Mouse (Mus musculus) liver, embryonic 15.5 days (tissue): ENCODE measurements around the gene Neurl1a. TPM values are rescaled to one million over a fixed set of nuclear protein-coding genes. Genes with fewer than 3 reads are reported as not detected.

ENCODE experiments used
- ATAC-seq: fragments of 200-750 bp; cut with Nextera tagmentation; 2 replicates; pipeline ENCODE4 v1.8.0; 2017; ENCODE audit warnings: moderate number of reproducible peaks, mild to moderate bottlenecking, moderate library complexity; ENCODE audit not compliant: insufficient read depth
- H3K27ac ChIP-seq: fragments of 300-500 bp; sonication (generic); replicated peaks from 2 replicates; pipeline ENCODE4 v1.5.1; 2015; ENCODE audit warnings: mild to moderate bottlenecking, inconsistent platforms
- H3K27me3 ChIP-seq: fragments of 300-500 bp; sonication (generic); 2 replicates; pipeline ENCODE4 v1.6.1; 2015; ENCODE audit warnings: mild to moderate bottlenecking, inconsistent platforms
- H3K36me3 ChIP-seq: fragments of 300-500 bp; sonication (generic); replicated peaks from 2 replicates; pipeline ENCODE4 v1.6.1; 2015; ENCODE audit warnings: moderate library complexity, mild to moderate bottlenecking, inconsistent platforms
- H3K4me1 ChIP-seq: fragments of 300-500 bp; sonication (generic); replicated peaks from 2 replicates; pipeline ENCODE4 v1.6.1; 2015; ENCODE audit warnings: inconsistent platforms
- H3K4me2 ChIP-seq: fragments of 300-500 bp; sonication (generic); 2 replicates; pipeline ENCODE4 v1.6.1; 2015; ENCODE audit warnings: moderate library complexity, mild to moderate bottlenecking, inconsistent platforms
- H3K4me3 ChIP-seq: fragments of 300-500 bp; sonication (generic); replicated peaks from 2 replicates; pipeline ENCODE4 v1.5.1; 2015; ENCODE audit warnings: mild to moderate bottlenecking, inconsistent platforms
- H3K9ac ChIP-seq: fragments of 300-500 bp; sonication (generic); 2 replicates; pipeline ENCODE4 v1.6.1; 2015; ENCODE audit warnings: moderate library complexity, mild to moderate bottlenecking, inconsistent platforms
- H3K9me3 ChIP-seq: fragments of 300-500 bp; sonication (generic); replicated peaks from 2 replicates; pipeline ENCODE4 v1.6.1; 2016; ENCODE audit warnings: inconsistent platforms
- WGBS: fragments of 180-500 bp; shearing (Covaris S2); methylation state at CpG from one replicate; pipeline ENCODE4 v1.1.7; 2015; ENCODE audit warnings: mixed read lengths; ENCODE audit not compliant: insufficient replicate concordance; 5-methylcytosine and 5-hydroxymethylcytosine counted together
- polyA plus RNA-seq: library from polyadenylated mRNA; unstranded; fragments of >200 nt; fragmentation: Nextera tagmentation; extraction: Ambion mirVana; gene quantifications from 2 replicates; pipeline ENCODE4 v1.2.1, GENCODE M21; 2015

Neurl1a gene
- polyA plus RNA-seq, 1 experiment from 2014 or later, result 1.1 TPM

GRCm38 (mm10) chr19:47188515-47189128, 10.0 kb downstream of the Neurl1a start:
- no peak overlapping the region for H3K9ac ChIP-seq
- H3K27me3 ChIP-seq, result 0 out of 2 replicates have a peak, but pooled peaks cover 5% of the 10 kb centered on the region
- no peak overlapping the region for H3K4me3 ChIP-seq
- no peaks in the 10 kb centered on the region for H3K4me1 ChIP-seq
- no peak for ATAC-seq
- no peak overlapping the region for H3K27ac ChIP-seq
- 61% methylated on average over 11 of the region's 11 CpGs for WGBS
- H3K9me3 ChIP-seq, result no peaks in the 10 kb centered on the region
- H3K4me2 ChIP-seq, result no peak overlapping the region
- no peaks in the 10 kb centered on the region for H3K36me3 ChIP-seq

GRCm38 (mm10) chr19:47192158-47192557, 13.5 kb downstream of the Neurl1a start:
- Histone ChIP-seq H3K4me1 (no peaks in the 10 kb centered on the region), H3K4me3 (no peak overlapping the region), H3K36me3 (no peaks in the 10 kb centered on the region), H3K4me2 (no peak overlapping the region), H3K9ac (no peak overlapping the region), H3K27ac (no peak overlapping the region), H3K9me3 (no peaks in the 10 kb centered on the region), H3K27me3 (no peaks in the 10 kb centered on the region)
- 83% methylated on average over 5 of the region's 5 CpGs for WGBS
- ATAC-seq, result no peak

- H3K36me3 ChIP-seq, result no peaks in the 10 kb centered on the region
- no peaks in the 10 kb centered on the region for H3K9me3 ChIP-seq
- no peak overlapping the region for H3K27ac ChIP-seq
- no peak for ATAC-seq
- no peak overlapping the region for H3K9ac ChIP-seq
- no peak overlapping the region for H3K4me3 ChIP-seq
- no peaks in the 10 kb centered on the region for H3K4me1 ChIP-seq
- H3K4me2 ChIP-seq, result no peak overlapping the region
- WGBS, result 67% methylated on average over 13 of the region's 13 CpGs
- H3K27me3 ChIP-seq, result no peaks in the 10 kb centered on the region
These were observed 20.2 kb downstream of the Neurl1a start for GRCm38 (mm10) chr19:47198671-47199350.

DNA sequence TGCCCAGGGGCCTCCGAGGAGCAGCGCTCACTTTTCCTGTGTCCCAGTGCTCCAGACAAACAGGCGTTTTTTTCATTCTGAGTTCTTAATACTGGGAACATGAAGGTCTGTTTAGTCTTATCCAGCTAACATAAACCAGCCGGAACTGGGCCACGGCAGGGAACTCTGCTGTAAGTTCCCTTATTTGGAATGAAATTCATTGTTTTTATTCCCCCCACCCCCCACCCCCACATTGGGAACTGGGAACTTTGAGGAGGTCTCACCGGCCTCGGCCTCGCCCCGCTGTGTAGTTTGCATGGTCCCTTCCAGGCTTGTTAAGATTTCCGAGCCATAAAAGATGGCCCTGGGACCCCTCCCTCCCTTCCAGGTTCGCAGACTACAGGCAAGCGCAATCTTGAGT, 23.4 kb downstream of the Neurl1a start:
- Histone ChIP-seq H3K4me1 (no peaks in the 10 kb centered on the region), H3K4me3 (no peak overlapping the region), H3K36me3 (no peaks in the 10 kb centered on the region), H3K27ac (no peak overlapping the region), H3K4me2 (no peak overlapping the region), H3K27me3 (no peaks in the 10 kb centered on the region), H3K9me3 (no peaks in the 10 kb centered on the region), H3K9ac (no peak overlapping the region)
- no peak for ATAC-seq
- WGBS, result 59% methylated on average over 12 of the region's 12 CpGs

DNA sequence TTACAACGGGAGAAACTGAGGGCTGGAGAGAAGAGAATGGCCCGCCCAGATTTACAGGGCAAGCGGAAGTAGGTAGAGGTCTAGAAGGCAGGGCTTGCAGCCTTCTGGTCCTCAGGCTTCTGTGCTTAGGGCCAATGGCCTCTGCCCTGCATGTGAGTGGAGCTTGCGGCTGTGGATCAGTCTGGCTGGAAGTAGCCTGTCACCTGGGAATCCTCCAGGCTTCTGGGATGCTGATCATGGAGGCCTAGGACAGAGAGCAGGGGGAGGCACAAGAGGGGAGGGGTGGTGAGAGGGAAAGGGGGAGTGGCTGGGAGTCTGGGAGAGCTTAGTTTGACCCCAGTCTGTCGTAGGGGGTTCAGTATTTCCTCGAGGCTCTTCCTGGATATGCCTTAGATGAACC, 23.8 kb downstream of the Neurl1a start:
- no peaks in the 10 kb centered on the region for H3K9me3 ChIP-seq
- no peak overlapping the region for H3K27ac ChIP-seq
- no peaks in the 10 kb centered on the region for H3K36me3 ChIP-seq
- H3K9ac ChIP-seq, result no peak overlapping the region
- no peaks in the 10 kb centered on the region for H3K27me3 ChIP-seq
- no peaks in the 10 kb centered on the region for H3K4me1 ChIP-seq
- WGBS, result 68% methylated on average over 6 of the region's 6 CpGs
- ATAC-seq, result no peak
- no peak overlapping the region for H3K4me3 ChIP-seq
- no peak overlapping the region for H3K4me2 ChIP-seq

- Histone ChIP-seq H3K4me2 (no peak overlapping the region), H3K36me3 (no peaks in the 10 kb centered on the region), H3K9ac (no peak overlapping the region), H3K4me3 (no peak overlapping the region), H3K9me3 (no peaks in the 10 kb centered on the region), H3K4me1 (no peaks in the 10 kb centered on the region), H3K27me3 (no peaks in the 10 kb centered on the region), H3K27ac (no peak overlapping the region)
- 77% methylated on average over 6 of the region's 6 CpGs for WGBS
- ATAC-seq, result no peak
These were observed 24.4 kb downstream of the Neurl1a start for GRCm38 (mm10) chr19:47203042-47203441.

DNA sequence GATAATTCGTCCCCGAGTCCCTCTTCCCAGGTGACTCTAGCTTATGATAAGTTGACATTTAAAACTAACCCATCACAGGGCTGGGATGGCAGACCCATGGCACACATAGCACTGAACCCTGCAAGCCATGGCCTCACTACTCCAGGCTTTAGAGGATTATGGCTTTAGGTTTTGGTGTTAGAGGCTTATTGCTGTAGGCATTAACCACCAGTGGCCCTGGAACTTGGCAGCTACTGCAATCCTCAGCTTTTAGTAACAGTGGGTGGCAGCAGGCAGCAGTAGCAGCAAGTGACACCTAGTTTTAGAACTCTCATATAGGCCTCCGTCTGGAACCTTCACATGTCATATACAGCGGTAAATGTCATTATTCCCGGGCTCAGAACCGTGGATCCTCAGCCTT, 26.0 kb downstream of the Neurl1a start:
- Histone ChIP-seq H3K9me3 (no peaks in the 10 kb centered on the region), H3K4me3 (no peak overlapping the region), H3K36me3 (no peaks in the 10 kb centered on the region), H3K4me2 (no peak overlapping the region), H3K27ac (no peak overlapping the region), H3K4me1 (no peaks in the 10 kb centered on the region), H3K27me3 (no peaks in the 10 kb centered on the region), H3K9ac (no peak overlapping the region)
- WGBS, result 63% methylated on average over 6 of the region's 6 CpGs
- no peak for ATAC-seq

DNA sequence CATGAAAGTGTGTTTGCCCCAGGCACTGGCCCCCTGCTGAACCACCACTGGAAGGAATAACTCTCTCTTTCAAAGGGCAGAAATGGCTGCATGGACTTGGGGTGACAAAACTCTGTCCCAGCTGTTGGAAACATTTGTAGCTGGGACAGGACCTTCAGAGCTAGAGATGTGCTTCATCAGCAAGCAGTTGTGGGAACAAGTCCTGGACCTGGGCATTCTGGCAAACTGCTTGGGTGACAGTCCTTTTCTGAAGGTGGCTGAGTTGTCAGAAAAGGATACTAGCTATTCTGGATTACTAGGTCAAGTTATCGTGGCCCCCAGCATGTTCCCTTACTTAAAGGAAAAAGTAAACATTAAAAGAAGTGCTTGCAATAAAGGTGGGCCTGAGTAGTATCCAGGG, 27.5 kb downstream of the Neurl1a start:
- Histone ChIP-seq H3K9me3 (no peaks in the 10 kb centered on the region), H3K4me3 (no peak overlapping the region), H3K27me3 (no peaks in the 10 kb centered on the region), H3K4me2 (no peak overlapping the region), H3K9ac (no peak overlapping the region), H3K4me1 (no peaks in the 10 kb centered on the region), H3K27ac (no peak overlapping the region), H3K36me3 (no peaks in the 10 kb centered on the region)
- no peak for ATAC-seq
- 46% methylated on average over 1 of the region's 1 CpGs for WGBS

- Histone ChIP-seq H3K4me1 (no peaks in the 10 kb centered on the region), H3K4me2 (no peak overlapping the region), H3K4me3 (no peak overlapping the region), H3K9me3 (no peaks in the 10 kb centered on the region), H3K36me3 (no peaks in the 10 kb centered on the region), H3K27ac (no peak overlapping the region), H3K27me3 (no peaks in the 10 kb centered on the region), H3K9ac (no peak overlapping the region)
- WGBS, result 73% methylated on average over 4 of the region's 4 CpGs
- no peak for ATAC-seq
These were observed 31.8 kb downstream of the Neurl1a start for GRCm38 (mm10) chr19:47210432-47210831.

GRCm38 (mm10) chr19:47211609-47212312, 33.1 kb downstream of the Neurl1a start:
- Histone ChIP-seq H3K4me1 (no peaks in the 10 kb centered on the region), H3K4me2 (no peak overlapping the region)

GRCm38 (mm10) chr19:47212401-47212800, 33.8 kb downstream of the Neurl1a start:
- no peak for ATAC-seq
- Histone ChIP-seq H3K4me1 (no peaks in the 10 kb centered on the region), H3K4me3 (no peak overlapping the region), H3K27me3 (no peaks in the 10 kb centered on the region), H3K4me2 (no peak overlapping the region), H3K36me3 (no peaks in the 10 kb centered on the region), H3K27ac (no peak overlapping the region), H3K9ac (no peak overlapping the region), H3K9me3 (no peaks in the 10 kb centered on the region)
- 72% methylated on average over 7 of the region's 7 CpGs for WGBS

More at GRCm38 (mm10) chr19:47211609-47212312, 33.1 kb downstream of the Neurl1a start:
- Histone ChIP-seq H3K4me3 (no peak overlapping the region), H3K27me3 (no peaks in the 10 kb centered on the region), H3K9ac (no peak overlapping the region), H3K36me3 (no peaks in the 10 kb centered on the region), H3K27ac (no peak overlapping the region), H3K9me3 (no peaks in the 10 kb centered on the region)
- WGBS, result 70% methylated on average over 10 of the region's 10 CpGs
- ATAC-seq, result no peak
